Mouse (Mus musculus) heart, postnatal 36 days (tissue): Measurements from ENCODE around the gene Sertad2. TPM values are rescaled to one million over a fixed set of nuclear protein-coding genes. Genes with fewer than 3 reads are reported as not detected.
A peak's percentile ranks its signal among the peaks of the same experiment; 100 is the strongest.

Experiments
- DNase-seq, 2 experiments: peaks; one replicate each; pipeline ENCODE4 v3.0.0; 2021 to 2022
- intact Hi-C: fragments of 180-260 bp; cut with DNase I; formaldehyde crosslinking; loops from one replicate; pipeline ENCODE4 v1.15.1; 2025
- total RNA-seq, 2 experiments: library from RNA; stranded (reverse); gene quantifications; 2 replicates each; pipeline ENCODE4 v1.2.3; 2021

The Sertad2 gene
- total RNA-seq, 2 experiments from 2014 or later: 17.1 to 22.1 TPM

- intact Hi-C loops: loop anchor here (1.0 to 10.0 kb wide), 6 partner anchors 66 to 821 kb away; partner anchors contain the start of genes Aftph and Slc1a4
- no peak for DNase-seq
These were observed 534 bp downstream of the Sertad2 start for GRCm38 (mm10) chr11:20543453-20544120.

GRCm38 (mm10) chr11:20544376-20544775, 1.3 kb downstream of the Sertad2 start:
- no peak for DNase-seq
- intact Hi-C loops: loop anchor here (5.0 to 10.0 kb wide), 4 partner anchors 67 to 820 kb away; partner anchors contain the start of gene Slc1a4

- no peak for DNase-seq
- intact Hi-C loops: loop anchor here (5.0 to 10.0 kb wide), 4 partner anchors 68 to 820 kb away; partner anchors contain the start of gene Slc1a4
These were observed 1.9 kb downstream of the Sertad2 start for GRCm38 (mm10) chr11:20544801-20545515.

GRCm38 (mm10) chr11:20549481-20549880, 6.4 kb downstream of the Sertad2 start:
- DNase-seq: no peak
- intact Hi-C loops: loop anchor here (10.0 kb wide), 2 partner anchors 215 to 815 kb away; partner anchors contain the start of gene Slc1a4

GRCm38 (mm10) chr11:20550196-20550595, 7.1 kb downstream of the Sertad2 start:
- no peak for DNase-seq
- intact Hi-C loops: no loop called here

GRCm38 (mm10) chr11:20552059-20552458, 9.0 kb downstream of the Sertad2 start:
- intact Hi-C loops: no loop called here
- no peak for DNase-seq

GRCm38 (mm10) chr11:20552758-20553673, 10.0 kb downstream of the Sertad2 start:
- no peak for DNase-seq
- intact Hi-C loops: no loop called here

GRCm38 (mm10) chr11:20555651-20556050, 12.6 kb downstream of the Sertad2 start:
- no peak for DNase-seq
- intact Hi-C loops: no loop called here

GRCm38 (mm10) chr11:20556163-20556911, 13.3 kb downstream of the Sertad2 start:
- intact Hi-C loops: no loop called here
- DNase-seq: no peak

GRCm38 (mm10) chr11:20559236-20559950, 16.3 kb downstream of the Sertad2 start:
- intact Hi-C loops: no loop called here
- DNase-seq: no peak

- intact Hi-C loops: no loop called here
- DNase-seq: no peak
These were observed 17.0 kb downstream of the Sertad2 start for GRCm38 (mm10) chr11:20559951-20560642.

GRCm38 (mm10) chr11:20561323-20562002, 18.4 kb downstream of the Sertad2 start:
- intact Hi-C loops: no loop called here
- peak; percentile 43 to 45 for DNase-seq

- intact Hi-C loops: no loop called here
- DNase-seq: no peak
These were observed 22.0 kb downstream of the Sertad2 start for GRCm38 (mm10) chr11:20565057-20565456.

GRCm38 (mm10) chr11:20571702-20572413, 28.8 kb downstream of the Sertad2 start:
- intact Hi-C loops: no loop called here
- DNase-seq: no peak

GRCm38 (mm10) chr11:20576046-20576635, 33.1 kb downstream of the Sertad2 start:
- no peak for DNase-seq
- intact Hi-C loops: no loop called here

- no peak for DNase-seq
- intact Hi-C loops: no loop called here
These were observed 39.7 kb downstream of the Sertad2 start for GRCm38 (mm10) chr11:20582758-20583157.

- intact Hi-C loops: no loop called here
- no peak for DNase-seq
These were observed 42.2 kb downstream of the Sertad2 start for GRCm38 (mm10) chr11:20585297-20585696.
